In the genomic region with DNA sequence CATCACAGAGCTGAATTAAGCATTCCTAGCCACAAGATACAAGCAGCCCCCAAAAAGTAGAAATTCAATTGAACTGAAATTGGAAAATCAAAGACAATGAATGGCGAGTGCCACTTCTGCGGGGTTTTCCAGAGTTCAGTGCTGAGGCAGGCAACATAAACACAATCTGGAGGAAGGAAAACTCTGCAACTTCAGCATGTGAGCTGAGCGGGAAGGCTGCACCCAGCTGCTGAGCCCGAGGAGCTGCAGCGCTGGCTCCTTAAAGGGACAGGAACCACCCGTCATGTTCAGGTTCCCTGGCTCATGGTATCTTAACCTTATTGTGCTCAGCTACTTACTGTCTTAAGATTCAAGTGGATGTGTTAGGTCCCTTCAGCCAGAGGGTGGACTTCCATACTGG, we compare ENCODE assay signal across 13 mouse cellular contexts.
DNase-seq lines count a peak whose midpoint lies in the region; ATAC-seq and TF ChIP-seq lines count a peak whose summit lies in the region.
"Had no signal": no experiment of that assay in that cellular context is flagged by ENCODE, and none has a peak within 500 bp of the region (broad histone marks: within the 10 kb centered on the region; RNA-seq: fewer than 3 reads in every experiment).

No protein-coding gene starts in this region.

- ATAC-seq in hindbrain, postnatal 0 days, result no peak
- ATAC-seq in hindbrain, embryonic 14.5 days (ENCODE audit: low FRiP score), result no peak
- ATAC-seq in embryonic facial prominence, embryonic 11.5 days (replicated peaks; ENCODE audit: insufficient number of reproducible peaks, low FRiP score, low TSS enrichment, low read depth), result no peak
- ATAC-seq: hindbrain, embryonic 16.5 days had no signal

- DNase-seq in hindbrain, postnatal 0 days (ENCODE audit: low spot score), result peak; percentile 44
- no peak for DNase-seq in hindbrain, embryonic 14.5 days (ENCODE audit: low spot score)
- peak; percentile 26 for DNase-seq in lung, postnatal 10 days
- DNase-seq in lung, postnatal 25 days (ENCODE audit: low spot score), result no peak
- DNase-seq in brain, embryonic 14.5 days (ENCODE audit: low read depth), result peak; percentile 37
- DNase-seq in embryonic facial prominence, embryonic 11.5 days (ENCODE audit: low spot score), result peak; percentile 20
- DNase-seq in adrenal gland, postnatal 4 days (ENCODE audit: low spot score in 2 of 2), result no peak
- DNase-seq in cerebellum, adult 2 months, result no peak
- DNase-seq: adrenal gland, adult 8-10 months; thymus, adult 2 months had no signal

- no peak for TF ChIP-seq POLR2A in brain, embryonic 14.5 days (IDR thresholded peaks at IDR 0.05; ENCODE audit: borderline replicate concordance, extremely low read depth, insufficient read depth, insufficient read length, poor library complexity, severe bottlenecking)
- TF ChIP-seq POLR2A in cerebellum, adult 2 months (IDR thresholded peaks at IDR 0.05; ENCODE audit: borderline replicate concordance, insufficient read depth, low read length), result no peak

- no peaks in the 10 kb centered on the region for H3K9me3 ChIP-seq in hindbrain, postnatal 0 days (ENCODE audit: low read length)
- no peaks in the 10 kb centered on the region for H3K9me3 ChIP-seq in hindbrain, embryonic 14.5 days (ENCODE audit: control insufficient read depth, low read length)
- no peaks in the 10 kb centered on the region for H3K9me3 ChIP-seq in embryonic facial prominence, embryonic 11.5 days (replicated peaks; ENCODE audit: control insufficient read depth, low read length)
- H3K9me3 ChIP-seq: heart, embryonic 15.5 days had no signal

- H3K4me2 ChIP-seq in hindbrain, postnatal 0 days (ENCODE audit: low read depth, low read length), result no peak overlapping the region
- H3K4me2 ChIP-seq in hindbrain, embryonic 14.5 days (replicated peaks), result no peak overlapping the region
- no peak overlapping the region for H3K4me2 ChIP-seq in embryonic facial prominence, embryonic 11.5 days (ENCODE audit: low read depth, low read length)
- H3K4me2 ChIP-seq: heart, embryonic 15.5 days had no signal

- H3K4me3 ChIP-seq in hindbrain, postnatal 0 days (ENCODE audit: low read length), result no peak overlapping the region
- no peak overlapping the region for H3K4me3 ChIP-seq in hindbrain, embryonic 14.5 days (replicated peaks; ENCODE audit: low read length)
- H3K4me3 ChIP-seq in embryonic facial prominence, embryonic 11.5 days (ENCODE audit: low read depth, low read length), result no peak overlapping the region
- no peak overlapping the region for H3K4me3 ChIP-seq in cerebellum, adult 2 months (replicated peaks; ENCODE audit: insufficient read depth, low read depth, low read length)
- H3K4me3 ChIP-seq: heart, embryonic 15.5 days had no signal

- H3K9ac ChIP-seq in hindbrain, postnatal 0 days (replicated peaks; ENCODE audit: low read length), result no peak overlapping the region
- H3K9ac ChIP-seq in hindbrain, embryonic 14.5 days, result no peak overlapping the region
- H3K9ac ChIP-seq in embryonic facial prominence, embryonic 11.5 days (replicated peaks; ENCODE audit: low read length), result no peak overlapping the region; the same call in 1 of the 2 replicates
- H3K9ac ChIP-seq: heart, embryonic 15.5 days; liver, embryonic 14.5 days had no signal

- no peaks in the 10 kb centered on the region for H3K36me3 ChIP-seq in hindbrain, postnatal 0 days (ENCODE audit: insufficient read depth, low read length)
- H3K36me3 ChIP-seq in hindbrain, embryonic 14.5 days (replicated peaks; ENCODE audit: control insufficient read depth, insufficient read depth), result no peaks in the 10 kb centered on the region
- no peaks in the 10 kb centered on the region for H3K36me3 ChIP-seq in embryonic facial prominence, embryonic 11.5 days (replicated peaks; ENCODE audit: control insufficient read depth, insufficient read depth, low read depth, low read length)
- H3K36me3 ChIP-seq: heart, embryonic 15.5 days had no signal

- TF ChIP-seq CTCF in hindbrain, postnatal 0 days (IDR thresholded peaks at IDR 0.05; ENCODE audit: low read depth), result no peak
- TF ChIP-seq CTCF in brain, embryonic 14.5 days (IDR thresholded peaks at IDR 0.05; ENCODE audit: borderline replicate concordance, extremely low read depth, insufficient read depth, insufficient read length), result no peak
- TF ChIP-seq CTCF in cerebellum, adult 2 months (IDR thresholded peaks at IDR 0.05; ENCODE audit: borderline replicate concordance, insufficient read depth, low read depth, low read length), result no peak

- 28% methylated on average over 6 of the region's 6 CpGs for WGBS in hindbrain, postnatal 0 days
- 40% methylated on average over 6 of the region's 6 CpGs for WGBS in hindbrain, embryonic 14.5 days
- 28% methylated on average over 6 of the region's 6 CpGs for WGBS in embryonic facial prominence, embryonic 11.5 days
- 63% methylated on average over 6 of the region's 6 CpGs for WGBS in cerebellum, adult 2 months

- no peaks in the 10 kb centered on the region for H3K4me1 ChIP-seq in hindbrain, postnatal 0 days (ENCODE audit: insufficient read depth, low read length)
- H3K4me1 ChIP-seq in hindbrain, embryonic 14.5 days (replicated peaks; ENCODE audit: control insufficient read depth, insufficient read depth, low read length), result 0 out of 2 replicates have a peak, but pooled peaks cover 11% of the 10 kb centered on the region
- H3K4me1 ChIP-seq in embryonic facial prominence, embryonic 11.5 days (ENCODE audit: control insufficient read depth, insufficient read depth, low read length), result no peaks in the 10 kb centered on the region
- H3K4me1 ChIP-seq in cerebellum, adult 2 months (ENCODE audit: control insufficient read depth, insufficient read depth, low read length), result peaks cover 2% of the 10 kb centered on the region; the same call in 1 of the 2 replicates
- H3K4me1 ChIP-seq: heart, embryonic 15.5 days had no signal

- H3K27me3 ChIP-seq in hindbrain, postnatal 0 days (ENCODE audit: insufficient read depth, low read length), result no peaks in the 10 kb centered on the region
- no peaks in the 10 kb centered on the region for H3K27me3 ChIP-seq in hindbrain, embryonic 14.5 days (ENCODE audit: control insufficient read depth, insufficient read depth, low read length)
- no peaks in the 10 kb centered on the region for H3K27me3 ChIP-seq in embryonic facial prominence, embryonic 11.5 days (ENCODE audit: control insufficient read depth, insufficient read depth, low read length)
- no peaks in the 10 kb centered on the region for H3K27me3 ChIP-seq in cerebellum, adult 2 months (ENCODE audit: control insufficient read depth, insufficient read depth, low read length)
- H3K27me3 ChIP-seq: heart, embryonic 15.5 days had no signal

- H3K27ac ChIP-seq in hindbrain, postnatal 0 days, result no peak overlapping the region
- H3K27ac ChIP-seq in hindbrain, embryonic 14.5 days, result no peak overlapping the region
- no peak overlapping the region for H3K27ac ChIP-seq in embryonic facial prominence, embryonic 11.5 days (replicated peaks; ENCODE audit: low read depth, low read length)
- H3K27ac ChIP-seq in cerebellum, adult 2 months (ENCODE audit: insufficient read depth, low read length), result no peak overlapping the region
- H3K27ac ChIP-seq: heart, embryonic 15.5 days; liver, embryonic 14.5 days had no signal

Comparison
In these comparisons a context has a peak if more than half of its experiments do, and no peak if none do; other contexts are left out.
1. DNase-seq: peak in hindbrain, postnatal 0 days (single experiment), lung, postnatal 10 days (single experiment), brain, embryonic 14.5 days (single experiment) and embryonic facial prominence, embryonic 11.5 days (single experiment); none in hindbrain, embryonic 14.5 days (single experiment), lung, postnatal 25 days (single experiment), adrenal gland, postnatal 4 days (0 of 2) and cerebellum, adult 2 months (0 of 2).